Mouse (Mus musculus) cerebellum, adult 2 months (tissue): ENCODE measurements at regions not wholly inside any gene's neighbourhood (a gene's known extent, or its start where the extent isn't known, plus 50 kb on each side); places are given as distances from the start of the nearest gene placed in this dataset.

Source experiments
- CTCF ChIP-seq: fragments of 200-500 bp; IDR thresholded peaks from 2 replicates; pipeline ENCODE4 v1.5.1; 2011; ENCODE audit warnings: low read depth, mild to moderate bottlenecking, control low read depth, low read length, moderate library complexity, borderline replicate concordance; ENCODE audit not compliant: insufficient read depth
- POLR2A ChIP-seq: fragments of 200-500 bp; IDR thresholded peaks from 2 replicates; pipeline ENCODE4 v1.6.1; 2011; ENCODE audit warnings: low read length, control low read depth, borderline replicate concordance; ENCODE audit not compliant: insufficient read depth

GRCm38 (mm10) chr11:91831113-91831512 lies 253.8 kb upstream of the Kif2b start:
- TF ChIP-seq CTCF = no peak
- TF ChIP-seq POLR2A = no peak
